Mouse (Mus musculus): Measurements from ENCODE around the gene Mphosph8.

- TF ChIP-seq CTCF (IDR thresholded peaks at IDR 0.05; ENCODE audit: insufficient read depth, low read length), result no peak
- no peak for TF ChIP-seq POLR2A (IDR thresholded peaks at IDR 0.05; ENCODE audit: borderline replicate concordance, extremely low read depth, low read depth, low read length)
Measured at GRCm38 (mm10) chr14:56685426-56685825, 17.4 kb downstream of the Mphosph8 start.
